Mouse (Mus musculus) v-Abl transformed pro-B cells (cell line): ENCODE measurements around the gene Tmem38b.

ENCODE experiments used
- in situ Hi-C, 2 experiments: fragments of 400-800 bp; cut with MboI; formaldehyde crosslinking; loops; one replicate each; pipeline ENCODE4 v1.15.1; 2025; ENCODE audit not compliant: unreplicated experiment in 2 of 2

Tmem38b gene

DNA sequence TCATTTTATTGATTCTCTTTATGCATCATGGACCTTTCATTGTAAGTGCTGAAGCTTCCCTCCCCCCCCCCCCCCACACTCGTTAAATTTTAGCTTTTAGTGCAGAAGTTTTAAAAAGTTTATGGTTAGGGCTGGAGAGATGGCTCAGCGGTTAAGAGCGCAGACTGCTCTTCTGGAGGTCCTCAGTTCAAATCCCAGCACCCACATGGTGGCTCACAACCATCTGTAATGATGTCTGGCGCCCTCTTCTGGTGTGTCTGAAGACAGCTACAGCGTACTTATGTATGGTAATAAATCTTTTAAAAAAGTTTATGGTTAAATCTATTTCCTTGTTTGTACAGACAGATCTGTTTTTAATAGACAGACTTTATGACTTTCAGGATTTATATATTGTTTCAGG, 2.0 kb downstream of the Tmem38b start:
- in situ Hi-C loops: loop anchor here (25.0 kb wide), 3 partner anchors 466 to 816 kb away; partner anchors contain the start of gene Nipsnap3b (in 1 of the 2)

DNA sequence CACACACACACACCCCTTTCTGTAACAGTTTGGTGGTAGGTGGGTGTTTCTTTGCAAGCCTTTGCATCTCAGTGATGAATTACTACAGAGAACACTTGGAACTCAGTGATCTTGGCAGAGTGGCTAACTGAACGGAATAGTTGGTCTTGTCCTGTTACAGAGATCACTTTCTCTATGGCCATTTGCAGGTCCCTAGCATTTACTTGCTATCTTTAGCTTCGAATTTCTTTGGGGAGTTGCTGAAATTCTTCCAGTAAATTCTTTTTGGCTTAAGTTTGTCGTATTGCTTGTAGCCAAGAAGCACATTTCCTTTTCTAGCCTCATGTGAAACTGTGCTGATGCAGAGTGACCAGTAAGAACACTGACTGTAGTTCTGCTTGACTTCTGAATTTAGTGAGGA, 3.1 kb downstream of the Tmem38b start:
- in situ Hi-C loops: loop anchor here (25.0 kb wide), 3 partner anchors 467 to 817 kb away; partner anchors contain the start of gene Nipsnap3b (in 1 of the 2)

- in situ Hi-C loops: loop anchor here (25.0 kb wide), 3 partner anchors 468 to 818 kb away; partner anchors contain the start of gene Nipsnap3b (in 1 of the 2)
Observed at GRCm38 (mm10) chr4:53830016-53830415, 4.2 kb downstream of the Tmem38b start.

DNA sequence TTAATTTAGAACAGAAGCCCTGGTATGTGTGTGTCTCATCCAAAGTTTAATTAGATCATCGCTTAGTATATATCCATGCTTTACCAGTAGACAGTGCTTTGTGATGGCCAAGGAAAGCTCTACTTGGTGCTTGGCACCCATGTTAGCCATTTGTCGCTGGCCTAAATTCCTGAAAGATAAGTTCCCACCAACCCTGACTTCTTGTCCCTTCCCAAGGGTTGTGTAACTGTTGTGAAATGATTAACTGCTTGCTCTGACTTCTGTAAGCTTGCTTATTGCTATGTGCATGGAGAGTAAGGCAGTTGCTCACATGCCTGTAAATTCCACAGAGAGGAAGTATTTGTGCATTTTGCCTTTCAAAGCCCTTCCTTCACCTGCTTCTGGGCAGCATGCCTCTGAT, 4.7 kb downstream of the Tmem38b start:
- in situ Hi-C loops: loop anchor here (25.0 kb wide), 3 partner anchors 468 to 818 kb away; partner anchors contain the start of gene Nipsnap3b (in 1 of the 2)

GRCm38 (mm10) chr4:53832321-53832720, 6.5 kb downstream of the Tmem38b start:
- in situ Hi-C loops: loop anchor here (25.0 kb wide), 3 partner anchors 470 to 820 kb away; partner anchors contain the start of gene Nipsnap3b (in 1 of the 2)

GRCm38 (mm10) chr4:53836978-53837377, 11.1 kb downstream of the Tmem38b start:
- in situ Hi-C loops: loop anchor here (5.0 to 25.0 kb wide), 4 partner anchors 105 to 825 kb away; partner anchors contain the start of gene Nipsnap3b (in 1 of the 2)

DNA sequence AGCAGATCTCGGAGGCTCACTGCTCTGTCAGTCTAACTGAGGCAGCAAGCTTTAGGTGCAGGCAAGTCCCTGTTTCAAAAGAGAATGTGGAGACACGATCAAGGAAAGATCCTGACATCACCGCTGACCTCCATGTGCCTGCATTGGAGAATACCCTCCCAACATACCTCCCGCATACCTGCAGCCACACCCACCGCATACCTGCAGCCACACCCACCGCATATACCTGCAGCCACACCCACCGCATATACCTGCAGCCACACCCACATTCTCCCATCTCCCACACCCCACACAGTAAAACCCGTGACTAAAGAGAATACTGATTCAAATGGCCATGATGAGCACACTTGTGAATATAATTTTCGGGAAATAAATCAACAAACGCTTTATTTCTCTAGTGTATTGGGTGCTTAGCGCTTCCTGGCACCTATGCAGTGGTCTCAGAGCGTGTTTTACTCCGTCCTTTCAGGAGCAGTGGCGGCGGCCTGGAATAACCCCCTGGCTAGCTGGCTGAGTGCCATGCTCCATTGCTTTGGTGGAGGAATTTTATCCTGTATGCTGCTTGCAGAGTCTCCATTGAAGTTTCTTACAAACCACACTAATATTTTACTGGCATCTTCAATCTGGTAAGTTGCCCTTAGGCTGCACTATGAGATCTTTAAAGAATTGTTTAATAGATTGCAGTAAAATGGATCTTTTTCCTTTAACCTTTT, 14.5 kb downstream of the Tmem38b start:
- in situ Hi-C loops: loop anchor here (10.0 to 25.0 kb wide), 4 partner anchors 246 to 828 kb away; partner anchors contain the start of gene Nipsnap3b (in 1 of the 2)

GRCm38 (mm10) chr4:53843553-53843952, 17.7 kb downstream of the Tmem38b start:
- in situ Hi-C loops: loop anchor here (10.0 to 25.0 kb wide), 4 partner anchors 249 to 831 kb away; partner anchors contain the start of gene Nipsnap3b (in 1 of the 2)

- in situ Hi-C loops: loop anchor here (5.0 to 25.0 kb wide), 5 partner anchors 103 to 833 kb away; partner anchors contain the start of gene Nipsnap3b (in 1 of the 2)
Observed at GRCm38 (mm10) chr4:53844835-53845619, 19.2 kb downstream of the Tmem38b start.

GRCm38 (mm10) chr4:53845656-53846055, 19.8 kb downstream of the Tmem38b start:
- in situ Hi-C loops: loop anchor here (5.0 to 25.0 kb wide), 5 partner anchors 103 to 833 kb away; partner anchors contain the start of gene Nipsnap3b (in 1 of the 2)

DNA sequence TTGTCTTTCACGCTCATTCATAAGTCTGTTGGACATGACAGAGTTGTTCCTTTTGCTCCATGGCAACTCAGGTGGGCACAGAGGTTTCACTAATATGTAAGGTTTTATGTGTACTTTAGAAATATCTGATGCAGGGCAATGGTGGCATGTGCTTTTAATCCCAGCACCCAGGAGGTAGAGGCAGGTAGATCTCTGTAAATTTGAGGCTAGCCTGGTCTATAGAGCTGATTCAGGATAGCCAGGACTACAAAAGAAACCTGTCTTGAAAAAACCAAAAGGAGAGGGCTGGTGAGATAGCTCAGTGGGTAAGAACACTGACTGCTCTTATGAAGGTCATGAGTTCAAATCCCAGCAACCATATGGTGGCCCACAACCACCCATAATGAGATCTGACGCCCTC, 20.5 kb downstream of the Tmem38b start:
- in situ Hi-C loops: loop anchor here (5.0 to 25.0 kb wide), 5 partner anchors 104 to 834 kb away; partner anchors contain the start of gene Nipsnap3b (in 1 of the 2)

DNA sequence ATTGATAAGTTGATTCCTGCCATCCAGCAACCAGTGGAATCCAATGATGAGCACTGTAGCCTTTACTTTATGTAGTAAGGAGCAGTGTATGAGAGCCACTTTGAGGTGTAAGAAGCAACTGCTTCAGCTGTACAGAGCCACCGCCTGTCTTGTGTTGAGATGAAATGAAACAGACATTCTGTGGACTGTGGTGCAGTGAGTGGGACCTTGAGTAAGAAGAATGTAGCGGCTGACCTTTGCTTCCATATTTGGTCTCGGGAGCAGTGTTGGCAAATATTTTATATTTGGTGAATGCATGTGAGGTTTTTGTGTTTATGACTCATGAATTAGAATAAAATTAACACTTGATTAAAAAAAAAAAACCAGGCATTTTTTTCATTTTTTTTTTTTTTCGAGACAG, 21.7 kb downstream of the Tmem38b start:
- in situ Hi-C loops: loop anchor here (5.0 to 25.0 kb wide), 5 partner anchors 105 to 835 kb away; partner anchors contain the start of gene Nipsnap3b (in 1 of the 2)

- in situ Hi-C loops: loop anchor here (5.0 to 25.0 kb wide), 5 partner anchors 106 to 836 kb away; partner anchors contain the start of gene Nipsnap3b (in 1 of the 2)
Observed at GRCm38 (mm10) chr4:53848308-53848707, 22.5 kb downstream of the Tmem38b start.

GRCm38 (mm10) chr4:53848816-53849215, 23.0 kb downstream of the Tmem38b start:
- in situ Hi-C loops: loop anchor here (5.0 to 25.0 kb wide), 5 partner anchors 107 to 837 kb away; partner anchors contain the start of gene Nipsnap3b (in 1 of the 2)

DNA sequence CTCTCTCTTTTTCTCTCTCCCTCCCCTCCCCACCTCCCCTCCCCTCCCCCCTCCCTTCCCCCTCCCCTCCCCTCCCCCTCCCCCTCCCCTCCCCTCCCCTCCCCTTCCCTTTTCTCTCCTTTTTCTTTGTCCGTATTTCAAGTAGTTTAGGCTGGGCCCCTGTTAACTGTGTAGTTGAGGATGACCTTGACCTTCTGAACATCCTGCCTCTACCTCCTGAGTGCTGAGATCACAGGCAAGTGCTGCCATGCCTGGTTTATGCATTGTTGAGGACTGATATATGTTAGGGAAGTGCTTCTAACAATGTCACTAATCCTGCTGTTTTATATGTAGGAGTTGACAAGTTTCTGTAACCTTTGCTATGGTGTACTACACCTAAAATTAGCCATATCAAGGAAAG, 24.0 kb downstream of the Tmem38b start:
- in situ Hi-C loops: loop anchor here (5.0 to 25.0 kb wide), 5 partner anchors 108 to 838 kb away; partner anchors contain the start of gene Nipsnap3b (in 1 of the 2)

- in situ Hi-C loops: loop anchor here in 1 of 2 experiments (10.0 kb wide), 1 partner anchor 259 kb away; no protein-coding TSS in a partner anchor
Observed at GRCm38 (mm10) chr4:53853333-53853732, 27.5 kb downstream of the Tmem38b start.

DNA sequence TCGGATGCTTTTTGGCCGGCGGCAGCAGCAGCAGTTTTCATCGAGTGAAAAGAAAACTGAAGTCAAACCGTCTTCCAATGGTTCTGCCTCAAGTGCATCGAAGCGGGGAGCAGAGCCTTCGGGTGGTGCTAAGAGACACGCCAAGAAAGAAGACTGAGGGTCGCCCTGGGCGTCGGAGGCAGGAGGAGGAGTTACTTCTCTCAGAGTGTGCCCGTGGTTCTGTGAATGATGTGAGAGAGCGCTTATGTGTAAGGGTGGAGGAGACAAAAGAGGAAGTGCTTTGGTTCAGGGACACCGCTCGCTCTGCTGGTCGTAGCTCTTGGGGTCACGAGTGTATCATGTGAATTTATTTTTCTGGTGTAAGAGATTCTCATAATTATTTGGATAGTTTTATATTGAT, 34.1 kb downstream of the Tmem38b start:
- in situ Hi-C loops: loop anchor here in 1 of 2 experiments (10.0 kb wide), 1 partner anchor 265 kb away; no protein-coding TSS in a partner anchor

- in situ Hi-C loops: no loop called here
Observed at GRCm38 (mm10) chr4:53862101-53862500, 36.3 kb downstream of the Tmem38b start.

GRCm38 (mm10) chr4:53864098-53864820, 38.4 kb downstream of the Tmem38b start:
- in situ Hi-C loops: no loop called here
